Mouse (Mus musculus) liver, postnatal 0 days (tissue): ENCODE measurements at regions not wholly inside any gene's neighbourhood (a gene's known extent, or its start where the extent isn't known, plus 50 kb on each side); places are given as distances from the start of the nearest gene placed in this dataset.

Experiments used
- CTCF ChIP-seq: sonication (generic); IDR thresholded peaks from 2 replicates; pipeline ENCODE4 v1.5.1; 2016; ENCODE audit warnings: antibody characterized with exemption, low read depth
- EP300 ChIP-seq: IDR thresholded peaks from 2 replicates; pipeline ENCODE4 v1.6.1; 2016; ENCODE audit warnings: antibody characterized with exemption, low read depth, mild to moderate bottlenecking

DNA sequence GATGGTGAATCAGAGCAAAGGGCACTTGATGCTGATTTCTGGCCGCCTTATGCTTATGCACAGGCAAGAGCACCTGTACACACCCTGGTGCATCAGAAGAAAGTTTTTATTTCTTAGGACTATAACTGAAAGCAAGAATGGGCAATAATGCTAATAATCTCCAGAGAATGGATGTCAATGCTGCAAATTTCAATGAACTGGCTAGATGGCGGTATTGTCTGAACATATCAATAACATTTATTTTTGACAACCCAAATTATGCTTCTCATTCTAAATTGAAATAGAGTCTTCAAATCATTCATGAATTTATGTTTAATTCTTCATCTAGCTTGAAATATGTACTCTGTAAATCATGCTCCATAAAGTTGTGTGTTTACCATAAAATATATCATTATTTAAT, 399.0 kb downstream of the Flrt2 start:
- TF ChIP-seq EP300 (no peak), CTCF (no peak)
